Mouse (Mus musculus): Measurements from ENCODE around the gene Pnma1.

Gene Pnma1

GRCm38 (mm10) chr12:84109924-84110323, 38.4 kb downstream of the Pnma1 start:
- no peak for DNase-seq (ENCODE audit: low read depth in 2 of 2, low spot score in 2 of 2)

GRCm38 (mm10) chr12:84107692-84108091, 40.6 kb downstream of the Pnma1 start:
- no peak for DNase-seq (ENCODE audit: low read depth in 2 of 2, low spot score in 2 of 2)

GRCm38 (mm10) chr12:84107012-84107411, 41.3 kb downstream of the Pnma1 start:
- no peak for DNase-seq (ENCODE audit: low read depth in 2 of 2, low spot score in 2 of 2)

DNA sequence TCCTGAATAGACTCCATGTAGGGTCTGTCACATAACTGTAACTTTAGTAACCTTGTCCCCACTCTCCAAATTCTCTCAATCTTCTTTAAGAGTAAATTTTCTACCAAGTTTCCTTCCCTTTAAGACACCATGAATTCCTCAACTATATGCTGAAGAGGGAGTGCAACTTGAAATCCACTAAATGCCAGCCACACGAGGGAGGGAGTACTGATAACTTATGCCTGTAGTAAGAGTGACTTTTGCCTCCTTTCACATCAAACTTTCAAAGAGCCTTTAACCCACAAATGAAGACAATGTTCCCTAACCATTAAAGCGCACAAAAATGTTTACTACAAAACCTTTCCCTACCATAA, 46.8 kb downstream of the Pnma1 start:
- DNase-seq (ENCODE audit: low read depth in 2 of 2, low spot score in 2 of 2), result no peak

GRCm38 (mm10) chr12:84100604-84101492, 47.4 kb downstream of the Pnma1 start, which contains the start of gene Acot6:
Gene Acot6, plus strand, starts transcription at chr12:84100654.
- DNase-seq (ENCODE audit: low read depth in 2 of 2, low spot score in 2 of 2), result peak; percentile 18 to 38

DNA sequence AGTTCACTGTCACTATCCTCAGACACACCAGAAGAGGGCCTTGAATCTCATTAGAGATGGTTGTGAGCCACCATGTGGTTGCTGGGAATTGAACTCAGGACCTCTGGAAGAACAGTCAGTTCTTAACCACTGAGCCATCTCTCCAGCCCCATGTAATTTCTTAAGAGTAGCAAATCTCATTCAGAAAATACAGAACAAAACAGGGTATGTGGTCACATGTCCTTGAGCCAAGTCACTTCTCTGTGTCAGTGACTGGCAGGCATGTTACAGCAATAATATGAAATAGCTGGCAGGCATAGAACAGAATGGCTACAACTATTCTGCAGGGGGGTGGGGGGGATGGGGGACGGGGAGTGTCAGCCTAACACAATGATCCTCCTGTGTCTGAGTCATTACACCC, 48.2 kb downstream of the Pnma1 start:
- no peak for DNase-seq (ENCODE audit: low read depth in 2 of 2, low spot score in 2 of 2)

DNA sequence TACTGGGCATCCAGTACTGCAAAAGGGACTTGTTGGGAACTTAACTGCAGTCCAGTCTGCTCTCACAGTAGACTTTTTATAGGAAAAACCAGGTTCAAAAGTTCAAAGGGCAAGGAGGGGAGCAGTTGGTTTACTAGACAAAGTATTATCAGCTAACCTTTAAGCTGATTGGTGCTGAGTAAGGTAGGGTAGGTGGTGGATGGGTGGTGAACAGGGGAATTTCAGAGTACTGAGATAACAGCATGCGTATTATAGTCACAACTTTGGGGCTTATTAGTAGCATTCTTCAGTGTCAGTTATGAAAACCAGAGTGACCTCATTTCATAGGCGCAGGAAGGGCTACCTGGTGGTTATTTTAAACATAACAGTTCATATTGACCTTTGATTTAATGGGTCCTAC, 48.7 kb downstream of the Pnma1 start:
- no peak for DNase-seq (ENCODE audit: low read depth in 2 of 2, low spot score in 2 of 2)

Measured in CD8-positive naive resting alpha-beta T cell, adult 2 months (primary cell).